Mouse (Mus musculus) spleen, embryonic (tissue): ENCODE measurements around the gene Rassf8.

Experiments used
- CTCF ChIA-PET: fragments of 350-600 bp; sonication (Branson Sonifier 250); formaldehyde crosslinking; loops from one replicate; lab custom pipeline; 2022; lab: Charles Lee

Rassf8 gene

DNA sequence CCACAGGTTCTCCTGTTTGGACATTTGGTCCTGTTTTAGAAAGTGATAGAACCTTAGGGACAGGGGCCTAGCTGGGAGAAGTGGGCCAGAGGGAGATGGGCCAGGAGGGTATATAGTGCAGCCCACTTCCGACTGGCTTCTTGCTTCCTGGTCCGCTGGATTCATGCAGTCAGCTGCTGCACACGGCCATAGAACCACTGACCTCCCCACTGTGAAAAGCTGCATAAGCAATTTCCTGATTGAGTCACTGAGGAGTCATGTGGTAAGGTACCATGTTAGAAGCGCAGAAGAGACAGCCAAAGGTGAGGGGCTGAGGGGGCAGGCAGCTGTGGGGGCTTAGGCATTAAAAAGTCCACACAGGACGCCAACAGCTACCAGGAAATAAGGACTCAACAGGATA, 75.7 kb downstream of the Rassf8 start:
- CTCF ChIA-PET, result interaction anchor here (0.7 kb wide), 1 partner anchor 74 kb away, joined by 3 read pairs; no protein-coding TSS in a partner anchor

DNA sequence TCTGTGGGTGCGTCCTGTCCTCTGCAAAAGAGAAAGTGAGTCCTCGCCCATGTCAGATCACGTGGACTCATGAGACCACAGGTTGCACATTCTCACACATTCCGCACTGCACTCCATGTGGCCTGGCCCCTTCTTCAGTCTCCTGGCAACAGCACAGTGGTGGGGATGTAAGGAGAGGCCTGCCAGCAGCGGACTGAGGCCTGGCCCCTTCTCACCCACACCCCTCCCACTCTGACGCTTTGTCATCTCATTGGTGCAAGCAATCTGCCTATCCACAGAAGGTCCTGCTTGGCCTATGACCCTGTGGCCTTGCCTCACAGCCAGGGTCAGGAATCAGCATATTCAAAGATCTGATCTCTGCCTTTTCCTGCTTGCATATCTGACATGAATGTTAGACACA, 76.6 kb downstream of the Rassf8 start:
- CTCF ChIA-PET, result no interaction called here

DNA sequence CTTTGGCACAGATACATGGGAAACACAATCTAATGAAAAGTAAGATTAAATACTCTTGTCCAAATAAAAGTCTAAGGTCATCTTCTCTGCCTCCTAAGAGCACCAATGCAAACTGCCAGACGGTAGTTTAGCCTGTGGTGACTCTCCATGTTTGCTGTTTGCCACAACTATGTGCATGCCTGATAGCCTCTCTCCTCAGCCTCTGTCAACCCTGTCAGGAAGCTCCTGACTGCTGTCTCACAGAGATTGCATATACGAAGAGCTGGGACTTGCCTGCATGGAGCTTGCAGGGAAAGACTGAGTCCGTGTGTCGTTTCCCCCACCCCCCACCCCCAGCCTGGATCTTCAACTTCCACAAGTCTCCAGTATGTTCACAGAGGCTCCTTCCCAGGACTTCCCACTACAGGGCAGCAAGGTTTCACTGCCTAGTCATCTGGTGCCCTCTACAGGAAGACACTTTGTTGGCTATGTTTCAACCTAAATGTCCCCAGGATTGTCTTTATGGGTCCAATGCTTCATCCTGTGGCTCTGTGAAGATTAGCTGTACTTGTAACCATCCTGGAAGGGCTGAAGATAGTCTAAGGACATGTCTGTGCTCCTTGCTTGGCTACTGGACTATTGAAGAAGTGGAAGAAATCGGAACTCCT, 77.2 kb downstream of the Rassf8 start:
- CTCF ChIA-PET, result no interaction called here

DNA sequence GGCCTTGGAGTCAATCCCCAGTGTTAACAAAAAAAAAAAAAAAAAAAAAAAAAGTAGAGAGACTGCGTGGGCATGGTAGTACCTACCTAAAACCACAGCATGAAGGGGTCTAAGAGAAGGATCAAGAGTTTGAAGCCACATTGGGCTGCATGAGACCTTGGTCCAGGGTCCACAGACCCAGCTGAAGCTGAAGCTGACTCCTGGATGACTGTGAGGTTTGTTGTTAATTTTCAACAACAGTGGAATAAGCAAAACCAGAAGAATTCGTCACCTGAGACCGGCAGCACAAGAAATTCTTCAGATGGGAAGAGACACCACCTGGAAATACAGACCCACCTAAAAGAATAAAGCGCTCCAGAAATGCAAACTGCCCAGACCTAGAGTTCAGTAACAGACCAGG, 79.8 kb downstream of the Rassf8 start:
- CTCF ChIA-PET, result interaction anchor here (0.6 to 0.7 kb wide), 2 partner anchors 9 to 705 kb away, joined by 3 to 7 read pairs; no protein-coding TSS in a partner anchor

DNA sequence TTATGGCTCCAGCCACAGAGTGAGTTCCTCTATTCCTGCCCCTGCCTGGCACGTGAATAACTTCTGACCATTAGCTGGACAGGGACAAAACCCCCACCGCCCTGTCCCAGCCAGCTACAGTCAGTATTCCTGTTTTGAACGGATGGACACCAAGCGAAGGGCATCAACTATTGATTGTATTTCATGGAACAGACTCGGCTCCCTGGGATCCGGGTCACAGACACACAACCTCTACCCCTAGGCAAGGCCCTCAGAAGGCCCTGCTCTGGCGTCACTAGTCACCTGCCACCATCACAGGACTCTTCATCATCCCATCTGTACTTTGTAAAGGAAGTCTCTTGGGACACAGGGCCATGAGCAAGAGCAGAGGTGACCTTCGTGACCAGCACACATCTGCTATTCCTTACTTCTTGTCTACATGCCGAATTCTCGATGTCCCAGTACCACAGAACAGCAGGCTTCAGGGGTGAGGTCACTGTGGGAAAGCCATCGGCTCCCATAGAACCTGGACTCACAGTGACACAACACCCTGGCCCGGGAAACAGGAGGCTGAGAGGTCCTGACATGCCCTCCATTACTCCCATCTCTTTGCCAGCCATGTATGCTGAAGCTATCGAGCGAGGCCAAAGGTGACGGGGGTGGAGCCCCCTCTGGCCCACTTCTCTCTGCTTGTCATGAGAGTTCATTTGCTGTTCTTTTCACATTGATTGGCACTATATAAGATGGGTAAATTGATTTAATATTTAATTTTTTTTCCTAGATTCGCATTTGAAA, 82.7 kb downstream of the Rassf8 start:
- CTCF ChIA-PET, result no interaction called here

DNA sequence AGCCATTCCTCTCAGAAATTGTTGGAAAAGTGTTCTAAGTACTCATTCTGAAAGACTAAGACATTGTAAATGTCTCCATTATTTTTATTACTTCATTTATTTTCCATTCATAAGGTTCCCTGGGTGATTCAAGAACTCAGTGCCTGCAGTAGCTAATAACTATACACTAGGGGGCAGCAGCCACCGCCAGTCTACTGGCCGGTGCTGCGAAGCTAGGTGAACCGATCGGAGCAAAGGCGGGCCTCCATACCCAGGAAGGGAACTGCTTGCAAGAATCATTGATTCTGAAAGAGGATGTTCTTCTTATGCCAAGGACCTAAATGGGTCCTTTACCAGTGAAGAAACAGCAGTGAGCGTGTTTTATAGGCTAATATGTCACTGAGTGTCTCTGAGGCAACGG, 83.6 kb downstream of the Rassf8 start:
- CTCF ChIA-PET, result interaction anchor here (0.7 kb wide), 2 partner anchors 260 to 392 kb away, joined by 3 to 6 read pairs; no protein-coding TSS in a partner anchor

DNA sequence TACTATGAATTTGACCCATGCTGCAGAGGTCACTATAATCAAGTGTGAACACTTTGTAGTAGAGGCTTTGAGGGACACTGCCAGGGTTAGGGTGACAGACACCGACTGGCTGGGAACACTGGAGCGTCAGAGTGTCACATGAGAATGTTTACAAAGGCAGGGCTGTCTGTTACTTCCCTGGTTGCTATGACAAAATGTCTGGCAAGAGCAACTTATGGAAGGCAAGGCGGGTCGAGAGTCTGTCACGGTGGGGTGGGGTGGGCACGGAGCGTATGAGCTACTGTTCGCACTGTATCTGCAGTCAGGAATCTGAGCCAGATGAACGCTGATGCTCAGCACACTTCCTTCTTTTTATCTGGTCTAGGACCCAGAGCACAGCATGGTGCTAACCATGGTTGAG, 84.1 kb downstream of the Rassf8 start:
- CTCF ChIA-PET, result interaction anchor here (0.5 to 0.7 kb wide), 3 partner anchors 34 to 391 kb away, joined by 3 to 6 read pairs (median 3); no protein-coding TSS in a partner anchor

DNA sequence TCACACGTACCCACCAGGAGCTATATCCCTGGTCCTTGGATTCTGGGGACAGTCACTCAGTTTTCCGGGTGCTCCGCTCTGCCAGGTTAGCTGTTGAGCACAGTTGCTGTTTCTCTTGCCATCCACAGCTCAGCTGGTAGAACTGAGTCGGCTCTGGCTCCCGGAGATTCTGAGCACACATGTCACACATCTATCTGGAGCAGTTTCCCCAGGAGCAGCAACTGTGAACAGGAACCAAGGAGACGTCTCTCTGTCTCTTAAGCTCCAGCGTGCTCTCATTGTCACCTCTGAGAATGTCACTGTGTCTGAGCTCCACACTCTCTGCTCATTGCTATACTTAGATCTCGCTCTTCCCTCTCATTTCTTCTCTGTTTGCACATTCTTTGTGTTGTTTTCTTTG, 86.4 kb downstream of the Rassf8 start:
- CTCF ChIA-PET, result no interaction called here

DNA sequence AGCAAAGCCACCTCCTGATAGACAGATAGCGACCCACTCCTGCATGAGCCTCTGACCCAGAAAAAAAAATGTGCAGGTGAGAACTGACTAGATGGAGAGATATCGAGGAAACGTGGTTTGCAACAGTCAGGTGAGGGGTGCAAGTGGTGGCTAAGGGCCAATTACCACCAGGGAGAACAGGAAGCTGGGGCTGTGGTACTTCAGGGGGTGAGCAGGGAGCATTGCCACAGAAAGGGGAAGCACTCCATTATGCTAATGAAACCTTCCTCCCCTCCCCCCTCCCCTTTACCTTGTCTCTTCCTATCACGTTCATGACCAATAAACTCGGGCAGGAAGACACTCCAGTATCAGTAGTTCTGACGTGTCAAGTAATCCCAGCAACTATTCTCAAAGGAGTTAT, 88.8 kb downstream of the Rassf8 start:
- CTCF ChIA-PET, result interaction anchor here (0.6 to 1.4 kb wide), 3 partner anchors 9 to 326 kb away, joined by 3 to 7 read pairs (median 3); no protein-coding TSS in a partner anchor

DNA sequence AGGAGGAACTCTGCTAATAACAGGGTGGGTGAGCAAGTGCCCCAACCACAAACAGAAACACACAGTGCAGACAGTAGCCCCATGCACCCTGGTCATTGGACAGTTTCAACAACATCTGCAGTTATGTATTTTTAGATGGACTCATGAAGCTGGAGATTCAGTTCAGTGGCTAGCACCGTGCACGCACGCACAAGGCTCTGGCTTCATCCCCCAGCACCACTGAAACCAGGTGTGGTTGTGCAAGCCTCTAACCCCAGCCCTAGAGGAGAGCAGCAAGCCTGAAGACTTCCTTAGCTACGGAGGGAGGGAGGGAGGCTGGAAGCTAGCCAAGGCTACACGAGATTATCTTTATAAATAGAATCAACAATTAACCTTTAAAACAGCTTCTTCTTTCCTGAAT, 99.1 kb downstream of the Rassf8 start:
- CTCF ChIA-PET, result interaction anchor here (0.6 kb wide), 2 partner anchors 172 to 761 kb away, joined by 4 to 5 read pairs; no protein-coding TSS in a partner anchor

DNA sequence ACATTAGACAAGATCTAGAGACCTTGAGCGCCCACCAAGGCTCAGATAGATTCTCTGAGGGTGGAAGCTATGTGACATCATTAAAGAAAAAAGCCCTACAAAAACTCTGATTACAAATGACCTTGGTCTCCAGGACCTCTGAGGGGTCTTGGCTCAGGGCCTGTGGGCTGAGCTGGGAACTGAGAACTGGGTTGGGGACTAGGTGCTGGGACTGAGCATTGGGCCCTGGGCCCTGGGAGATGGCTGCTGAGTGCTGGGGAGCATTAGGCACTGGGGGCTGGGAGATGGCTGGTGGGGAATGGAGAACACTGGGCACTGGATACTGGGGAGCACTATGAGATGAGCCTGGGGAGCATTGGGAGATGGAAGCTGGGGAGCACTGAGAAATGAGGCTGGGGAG, 99.5 kb downstream of the Rassf8 start:
- CTCF ChIA-PET, result interaction anchor here (0.6 kb wide), 1 partner anchor 172 kb away, joined by 4 read pairs; no protein-coding TSS in a partner anchor

DNA sequence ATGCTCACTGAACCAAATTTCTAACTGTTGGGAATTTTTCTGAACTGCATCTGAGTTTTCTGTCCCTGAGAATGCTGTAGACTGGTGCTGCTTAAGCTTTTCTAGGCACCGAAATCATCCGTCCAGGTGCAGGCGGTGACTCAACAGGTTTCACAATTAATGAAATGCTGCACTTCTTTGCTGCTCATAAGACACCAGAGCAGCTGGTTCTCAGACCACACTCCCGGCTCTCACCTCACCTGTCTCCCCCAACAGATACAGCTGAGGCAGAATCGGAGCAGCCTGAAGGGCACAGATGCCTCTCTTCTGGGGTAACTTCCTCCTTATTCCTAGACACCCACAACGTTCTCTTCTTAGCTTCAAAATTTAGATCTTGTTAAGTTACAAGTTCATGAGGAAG, 100.4 kb downstream of the Rassf8 start:
- CTCF ChIA-PET, result interaction anchor here (0.8 kb wide), 1 partner anchor 64 kb away, joined by 4 read pairs; no protein-coding TSS in a partner anchor

DNA sequence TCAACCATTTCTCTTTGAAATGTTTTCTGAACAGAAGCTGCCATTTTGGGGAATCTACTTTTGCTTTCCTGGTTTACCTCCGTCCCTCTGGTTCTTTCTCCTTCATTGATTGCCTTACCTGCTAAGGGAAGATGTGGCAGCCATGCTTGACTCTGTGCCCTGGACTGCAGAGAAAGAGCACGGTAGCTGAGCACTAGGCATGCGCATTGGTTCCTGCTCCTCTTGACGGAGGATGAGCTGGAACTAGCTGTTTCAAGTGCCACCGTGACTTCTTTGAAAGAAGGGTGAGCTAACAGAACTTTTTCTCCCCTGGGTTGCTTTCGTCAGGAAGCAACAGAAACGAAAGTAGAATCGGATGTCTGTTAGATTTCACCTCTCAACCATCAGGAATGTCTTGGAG, 101.1 kb downstream of the Rassf8 start:
- CTCF ChIA-PET, result interaction anchor here (0.6 to 0.8 kb wide), 2 partner anchors 13 to 64 kb away, joined by 4 read pairs; no protein-coding TSS in a partner anchor

DNA sequence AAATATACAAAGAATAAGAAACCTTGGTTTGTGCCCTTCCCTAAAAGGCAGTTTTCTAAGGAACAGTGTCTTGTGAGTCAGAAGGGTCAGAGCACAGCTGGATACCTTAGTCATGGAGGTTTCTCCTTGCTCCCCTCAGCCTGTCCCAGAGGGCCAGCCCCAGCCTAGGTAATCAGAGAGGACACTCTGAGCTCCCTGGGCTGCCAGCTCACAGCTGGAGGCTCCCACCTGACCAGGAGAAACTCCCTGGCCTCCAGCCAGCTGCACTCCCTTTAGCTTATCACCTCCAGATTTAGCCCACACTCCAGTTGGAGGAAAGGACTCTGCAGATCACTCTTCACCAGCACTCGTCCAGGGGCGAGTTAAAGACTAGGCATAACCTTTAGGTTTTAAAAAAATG, 104.2 kb downstream of the Rassf8 start:
- CTCF ChIA-PET, result no interaction called here

DNA sequence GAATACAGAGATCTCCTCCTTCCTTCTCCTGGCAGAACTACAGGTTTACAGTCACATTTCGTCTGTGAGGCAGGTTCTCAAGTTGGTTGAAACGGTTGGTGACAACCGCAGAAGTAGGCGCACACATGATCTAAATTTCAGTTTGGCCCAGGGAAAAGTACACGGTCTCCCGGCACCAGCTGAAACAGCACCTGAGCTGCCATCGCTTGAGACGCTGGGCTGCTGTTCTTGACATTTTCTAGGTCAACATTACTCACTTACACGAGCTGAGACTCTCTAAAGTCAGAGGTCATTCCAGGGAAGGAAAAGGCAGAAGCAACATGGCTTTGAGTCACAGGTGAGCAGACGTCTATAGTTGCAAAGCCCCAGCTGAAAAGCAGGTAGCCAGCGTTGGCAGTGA, 105.4 kb downstream of the Rassf8 start:
- CTCF ChIA-PET, result no interaction called here

DNA sequence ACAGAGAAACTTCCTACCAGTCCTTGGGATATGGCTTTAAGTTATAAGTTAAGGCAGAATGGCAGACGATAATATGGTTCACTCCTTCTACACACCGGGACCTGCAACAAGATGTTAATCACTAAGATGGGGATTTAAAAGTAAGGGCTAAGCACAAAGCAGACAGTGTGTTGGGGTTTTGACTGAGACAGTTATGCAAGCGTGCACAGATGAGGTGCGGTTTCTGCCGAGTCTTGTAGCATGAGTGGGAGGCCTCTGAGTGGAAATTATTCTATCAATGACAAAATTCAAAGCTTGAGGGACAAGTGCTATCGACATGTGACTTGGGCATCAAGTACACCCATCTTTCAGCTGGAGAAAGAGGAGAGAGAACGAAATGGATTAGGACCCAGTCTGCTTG, 106.2 kb downstream of the Rassf8 start:
- CTCF ChIA-PET, result interaction anchor here (0.6 kb wide), 1 partner anchor 54 kb away, joined by 7 read pairs; no protein-coding TSS in a partner anchor

DNA sequence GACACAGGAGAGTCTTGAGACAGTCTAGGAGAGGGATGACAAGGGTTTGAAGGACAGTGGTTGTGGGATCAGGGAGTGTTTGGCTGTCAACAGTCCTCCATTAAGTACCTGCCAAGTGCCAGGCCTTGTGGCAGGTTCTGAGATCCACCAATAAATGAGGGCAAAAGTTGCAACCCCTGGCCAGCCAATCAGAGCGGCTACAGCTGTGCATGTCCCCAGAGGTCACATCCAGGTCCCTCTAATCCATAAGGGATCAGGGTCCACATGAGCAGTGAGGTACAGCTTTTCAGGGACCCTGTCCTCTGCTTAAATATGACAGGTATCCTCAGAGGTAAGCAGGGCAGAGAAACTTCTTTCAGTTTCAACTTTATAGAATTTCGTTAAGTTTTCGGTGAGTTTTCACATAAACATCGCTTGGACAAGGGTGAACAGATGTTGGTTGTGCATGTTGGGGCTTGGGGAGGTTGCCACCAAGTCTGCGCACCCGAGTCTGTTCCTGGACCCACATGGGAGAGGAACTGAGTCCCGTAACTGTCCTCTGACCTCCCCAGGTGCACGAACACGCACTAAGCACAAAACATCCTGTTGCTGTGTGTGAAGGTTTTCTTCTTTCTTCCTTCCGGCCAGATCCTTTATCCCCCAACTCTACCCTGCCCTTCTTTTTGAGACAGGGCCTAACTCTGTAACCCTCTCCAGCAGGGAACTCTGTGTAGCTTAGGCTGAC, 107.0 kb downstream of the Rassf8 start:
- CTCF ChIA-PET, result interaction anchor here (0.6 kb wide), 1 partner anchor 53 kb away, joined by 7 read pairs; no protein-coding TSS in a partner anchor

DNA sequence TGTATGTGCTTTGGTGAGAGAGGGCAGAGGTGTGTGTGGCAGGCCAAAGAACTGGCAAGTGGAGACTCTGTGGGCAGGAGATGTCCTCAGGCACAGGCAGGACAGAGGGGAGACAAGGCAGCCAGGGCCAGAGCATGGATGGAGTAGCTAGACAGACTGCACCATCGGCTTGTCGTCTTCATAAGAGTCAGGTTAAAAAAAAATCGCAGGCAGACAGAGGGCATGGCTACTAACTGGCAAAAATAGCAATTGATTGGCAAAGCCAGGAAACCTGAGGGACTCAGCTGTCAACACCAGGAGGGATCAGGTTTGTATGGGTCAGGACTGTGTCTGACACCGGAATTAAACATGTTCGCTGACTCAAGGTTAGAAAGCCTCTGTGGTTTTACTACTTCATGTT, 108.2 kb downstream of the Rassf8 start:
- CTCF ChIA-PET, result interaction anchor here (0.5 to 0.8 kb wide), 2 partner anchors 317 to 732 kb away, joined by 3 read pairs; no protein-coding TSS in a partner anchor

DNA sequence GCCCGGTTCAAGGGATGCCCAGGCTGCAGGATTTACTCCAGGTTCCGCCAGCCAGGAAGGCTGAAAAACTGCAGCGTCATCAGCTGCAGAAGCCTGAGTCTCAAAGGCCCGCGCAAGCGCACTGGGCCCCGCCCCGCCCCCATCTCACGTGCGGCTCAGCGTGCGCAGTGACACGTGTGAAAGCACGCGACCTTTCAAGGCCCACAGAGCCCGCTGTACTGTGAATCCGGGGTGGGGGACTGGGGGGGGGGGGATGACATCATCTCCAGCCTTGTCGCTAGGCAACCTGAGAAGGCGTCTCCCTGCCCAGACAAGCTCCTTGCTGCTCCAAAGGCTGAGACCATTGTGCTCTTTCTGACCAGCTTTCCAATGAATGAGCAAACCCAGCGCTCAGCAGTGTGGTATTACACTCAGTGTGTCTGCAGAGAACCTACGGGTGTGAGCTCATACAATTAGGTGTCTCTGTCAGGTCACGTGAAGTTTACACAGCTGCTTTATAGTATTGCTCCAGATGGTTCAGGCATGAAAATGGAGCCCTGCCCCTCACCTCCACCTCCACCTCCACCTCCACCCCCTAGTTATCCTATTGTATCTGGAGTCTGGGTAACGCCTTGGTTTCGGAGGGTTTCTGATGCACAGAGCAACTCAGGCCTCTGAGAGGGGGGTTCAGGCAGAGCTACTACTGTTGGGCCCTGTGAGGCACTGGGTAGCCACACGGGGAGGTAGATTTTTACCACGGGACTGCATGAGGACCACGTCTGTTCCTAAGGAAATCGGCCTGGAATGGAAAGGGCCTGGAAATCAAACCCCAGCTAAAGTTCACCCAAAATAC, 109.4 kb downstream of the Rassf8 start:
- CTCF ChIA-PET, result interaction anchor here (0.6 kb wide), 1 partner anchor 10 kb away, joined by 3 read pairs; no protein-coding TSS in a partner anchor

DNA sequence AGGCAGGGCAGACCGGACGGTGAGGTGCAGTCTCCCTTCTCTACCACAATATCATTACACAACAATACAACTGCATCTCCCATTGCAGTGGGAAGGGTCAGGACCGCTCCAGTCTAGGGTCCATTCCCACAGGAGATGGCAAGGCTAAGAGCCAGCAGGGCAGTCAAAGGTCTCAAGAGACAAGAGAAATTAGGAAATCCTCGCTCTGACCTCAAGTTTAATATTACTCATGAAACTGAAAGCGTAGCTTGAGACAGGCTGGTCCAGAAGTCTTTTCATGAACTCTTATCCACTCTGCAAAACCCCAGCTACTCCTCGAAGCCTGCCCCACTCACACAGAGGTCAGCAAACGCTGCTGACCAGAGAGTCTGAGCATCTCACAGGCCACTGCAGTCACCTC, 110.9 kb downstream of the Rassf8 start:
- CTCF ChIA-PET, result interaction anchor here (0.7 kb wide), 1 partner anchor 510 kb away, joined by 4 read pairs; no protein-coding TSS in a partner anchor
